Mouse (Mus musculus): ENCODE measurements at regions not wholly inside any gene's neighbourhood (a gene's known extent, or its start where the extent isn't known, plus 50 kb on each side); places are given as distances from the start of the nearest gene placed in this dataset.

GRCm38 (mm10) chr13:84644024-84644423 is 421.9 kb downstream of the Tmem161b start:
- no peak for TF ChIP-seq CTCF (IDR thresholded peaks at IDR 0.05; ENCODE audit: low read depth)
- no peak for TF ChIP-seq EP300 (optimal IDR thresholded peaks at IDR 0.05)
